Mouse (Mus musculus) spleen, postnatal 4 days (tissue): ENCODE results near the gene Tfe3.
"Not testable (repeated sequence)": the region's sequence is repeated elsewhere in the genome, so short reads cannot be mapped to it uniquely, and the experiment has no call there.

Experiments used
- DNase-seq, 2 experiments: peaks; one replicate each; pipeline ENCODE4 v3.0.0; 2022; ENCODE audit warnings: low spot score in 2 of 2

Tfe3 gene

GRCm38 (mm10) chrX:7750432-7751116 lies 11.8 kb upstream of the Tfe3 start, which contains the start of gene Ccdc120:
Gene Ccdc120 (minus strand): TSS chrX:7750905.
- DNase-seq: no peak

- not testable (repeated sequence) for DNase-seq
Observed at GRCm38 (mm10) chrX:7753627-7754026, 8.7 kb upstream of the Tfe3 start.

GRCm38 (mm10) chrX:7762921-7763197 lies 499 bp downstream of the Tfe3 start:
- no peak for DNase-seq

- peak; percentile 16 to 65 for DNase-seq
Observed at GRCm38 (mm10) chrX:7763631-7764393, 1.5 kb downstream of the Tfe3 start.

GRCm38 (mm10) chrX:7764657-7765280 lies 2.4 kb downstream of the Tfe3 start:
- no peak for DNase-seq

GRCm38 (mm10) chrX:7765281-7765670 lies 2.9 kb downstream of the Tfe3 start:
- DNase-seq: no peak

GRCm38 (mm10) chrX:7765764-7766163 lies 3.4 kb downstream of the Tfe3 start:
- peak; percentile 30 to 68 for DNase-seq

GRCm38 (mm10) chrX:7769302-7770017 lies 7.1 kb downstream of the Tfe3 start:
- no peak for DNase-seq

GRCm38 (mm10) chrX:7772766-7773165 lies 10.4 kb downstream of the Tfe3 start:
- DNase-seq: peak in 1 of 2 experiments; percentile 20

GRCm38 (mm10) chrX:7775501-7776205 lies 13.3 kb downstream of the Tfe3 start:
- no peak for DNase-seq

GRCm38 (mm10) chrX:7776329-7777082 lies 14.1 kb downstream of the Tfe3 start:
- DNase-seq: peak; percentile 66 to 84

- peak in 1 of 2 experiments; percentile 32 for DNase-seq
Observed at GRCm38 (mm10) chrX:7778450-7779244, 16.3 kb downstream of the Tfe3 start.

GRCm38 (mm10) chrX:7779294-7779693 lies 16.9 kb downstream of the Tfe3 start:
- DNase-seq: peak in 1 of 2 experiments; percentile 13

- DNase-seq: no peak
Observed at GRCm38 (mm10) chrX:7782603-7783092, 20.3 kb downstream of the Tfe3 start.

- peak; percentile 77 to 86 for DNase-seq
Observed at GRCm38 (mm10) chrX:7789542-7790136, 27.3 kb downstream of the Tfe3 start, which contains the start of gene Gripap1. Gene Gripap1 (plus strand): TSS chrX:7789765.

- DNase-seq: no peak
Observed at GRCm38 (mm10) chrX:7790309-7790708, 27.9 kb downstream of the Tfe3 start.

GRCm38 (mm10) chrX:7793361-7793760 lies 31.0 kb downstream of the Tfe3 start:
- no peak for DNase-seq

- DNase-seq: peak in 1 of 2 experiments; percentile 15
Observed at GRCm38 (mm10) chrX:7795016-7795415, 32.7 kb downstream of the Tfe3 start.

- DNase-seq: no peak
Observed at GRCm38 (mm10) chrX:7797327-7797726, 35.0 kb downstream of the Tfe3 start.
